Mouse (Mus musculus) CH12F3 (cell line): ENCODE results near the gene Cep170b.

Experiments
- in situ Hi-C: fragments of 300-500 bp; cut with MboI; formaldehyde crosslinking; loops from 2 replicates; pipeline ENCODE4 v1.14.3; 2020; ENCODE audit warnings: low sequenced_read_pairs

Gene Cep170b

GRCm38 (mm10) chr12:112795466-112796104 lies 75.3 kb downstream of the Cep170b start:
- in situ Hi-C loops = loop anchor here (5.0 kb wide), 1 partner anchor 48 kb away; no protein-coding TSS in a partner anchor
